Mouse (Mus musculus) gastrocnemius, adult 8-10 months (tissue): Measurements from ENCODE around the gene Rnf215. TPM values are rescaled to one million over a fixed set of nuclear protein-coding genes. Genes with fewer than 3 reads are reported as not detected.
"Not testable (repeated sequence)": the region's sequence is repeated elsewhere in the genome, so short reads cannot be mapped to it uniquely, and the experiment has no call there.

Experiments
- DNase-seq, 2 experiments: peaks; one replicate each; pipeline ENCODE4 v3.0.0; 2022; ENCODE audit warnings: low spot score in 2 of 2
- total RNA-seq, 4 experiments: library from RNA; stranded (reverse); gene quantifications; 2 replicates each; pipeline ENCODE4 v1.2.4; 2022

Rnf215 gene
- total RNA-seq: 1 to 10 TPM; 2.9 to 4.4 (median 4.0) TPM

DNA sequence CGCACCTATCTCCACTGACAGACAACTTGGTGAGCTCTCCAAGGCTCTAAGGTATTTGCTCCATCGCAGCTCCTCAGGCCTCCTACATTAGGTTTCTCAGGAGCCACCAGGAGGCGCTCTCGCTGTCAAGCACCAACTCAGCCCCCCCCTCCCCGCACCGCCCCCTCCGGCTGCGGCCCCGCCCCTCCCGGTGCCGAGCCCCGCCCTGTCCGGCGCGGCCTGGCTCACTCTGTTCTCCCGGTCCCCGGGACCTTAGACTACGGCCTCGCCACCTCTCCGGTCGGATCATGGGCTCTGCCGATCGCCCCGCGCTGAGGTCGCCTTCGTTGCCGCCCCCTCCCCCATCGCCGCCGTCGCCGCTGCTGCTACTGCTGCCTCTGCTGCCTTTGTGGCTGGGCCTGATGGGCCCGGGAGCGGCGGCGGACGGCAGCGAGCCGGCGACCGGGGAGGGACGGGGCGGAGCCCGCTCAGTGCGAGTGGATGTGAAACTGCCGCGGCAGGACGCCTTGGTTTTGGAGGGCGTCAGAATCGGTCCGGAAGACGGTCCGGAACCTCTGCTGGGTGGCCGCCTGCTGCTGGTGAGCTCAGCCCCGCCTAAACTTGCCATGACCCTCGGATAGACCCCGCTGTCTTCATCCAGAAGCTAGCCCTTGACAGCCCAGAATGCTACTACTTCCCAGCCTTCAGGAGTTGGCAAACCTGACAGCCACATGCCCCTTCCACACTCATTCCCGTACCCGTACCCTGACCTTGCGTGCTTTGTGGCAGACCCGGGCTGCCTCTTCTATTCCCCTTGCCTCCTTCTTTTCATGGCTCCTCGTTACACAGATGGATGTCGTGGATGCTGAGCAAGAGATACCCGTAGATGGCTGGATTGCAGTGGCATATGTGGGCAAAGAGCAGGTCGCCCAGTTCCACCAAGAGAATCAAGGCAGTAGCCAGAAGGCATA lies at the start of gene Rnf215:
Gene Rnf215, plus strand, starts transcription at position 217 of the 950 bp plus-strand sequence.
- DNase-seq: peak; percentile 72 to 77

GRCm38 (mm10) chr11:4086246-4086645 lies 48.8 kb upstream of the Rnf215 start:
- no peak for DNase-seq

DNA sequence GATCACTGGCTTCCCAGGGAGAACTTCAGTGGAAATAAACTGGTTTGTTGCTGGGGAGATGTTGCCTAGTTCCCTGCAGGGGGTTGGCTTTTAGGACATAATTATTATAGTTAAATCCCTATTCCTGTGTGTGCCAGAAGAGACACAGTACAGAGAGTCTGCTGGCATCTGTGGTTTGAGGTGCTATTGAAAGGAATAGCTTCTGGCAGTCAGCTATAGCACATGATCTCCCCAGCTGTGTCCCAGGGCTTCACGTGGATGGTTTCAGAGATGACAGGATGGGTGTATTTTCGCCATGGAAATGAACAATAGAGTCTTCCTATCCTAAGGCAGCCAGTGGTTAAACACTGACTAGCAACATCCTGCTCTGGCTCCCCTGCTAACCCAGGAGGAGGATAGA lies 47.7 kb upstream of the Rnf215 start:
- DNase-seq: no peak

- DNase-seq: no peak
Measured at GRCm38 (mm10) chr11:4093459-4094377, 41.3 kb upstream of the Rnf215 start.

DNA sequence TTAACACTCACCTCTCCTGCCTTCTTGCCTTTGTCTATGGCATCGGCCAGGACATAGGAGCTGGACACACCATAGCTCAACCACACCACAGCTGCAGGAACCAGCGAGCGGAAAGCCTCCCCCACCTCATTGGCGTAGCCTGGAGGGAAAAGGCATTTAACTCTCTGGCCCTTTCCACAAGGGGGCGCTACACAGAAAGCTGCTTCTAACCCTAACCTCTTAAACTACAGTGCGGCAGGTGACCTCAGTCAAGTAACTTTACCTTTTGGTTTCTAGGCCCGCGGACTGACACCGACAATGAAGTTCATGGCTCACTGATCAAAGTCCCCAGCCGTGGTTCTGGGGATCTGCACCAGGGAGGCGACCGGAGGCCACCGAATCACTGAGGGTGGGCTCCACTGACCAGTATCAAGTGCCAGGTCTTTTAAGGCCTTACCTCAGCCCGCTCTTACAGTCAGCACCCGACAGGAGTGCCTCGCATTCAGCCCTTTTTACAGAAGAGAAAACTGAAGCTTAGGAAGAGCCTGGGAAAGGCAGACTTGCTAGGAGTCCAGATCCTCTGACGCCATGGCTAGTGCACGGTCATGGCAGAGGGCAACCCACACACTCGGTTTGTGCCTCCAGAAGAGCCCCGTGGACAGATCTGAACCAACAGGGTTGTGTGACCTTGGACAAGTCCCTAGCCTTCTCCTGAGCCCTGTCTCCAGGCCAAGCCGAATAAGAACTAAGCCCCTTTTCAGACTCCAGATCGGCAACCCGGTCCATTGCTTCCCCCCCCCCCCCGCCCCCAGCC lies 40.4 kb upstream of the Rnf215 start:
- DNase-seq: peak; percentile 28 to 32

GRCm38 (mm10) chr11:4095171-4096053 lies 39.6 kb upstream of the Rnf215 start, which contains the start of gene Mtfp1:
Gene Mtfp1, minus strand, starts transcription at chr11:4095445.
- DNase-seq: peak; percentile 32 to 44

GRCm38 (mm10) chr11:4096054-4096984 lies 38.7 kb upstream of the Rnf215 start:
- DNase-seq: peak; percentile 98 to 99

DNA sequence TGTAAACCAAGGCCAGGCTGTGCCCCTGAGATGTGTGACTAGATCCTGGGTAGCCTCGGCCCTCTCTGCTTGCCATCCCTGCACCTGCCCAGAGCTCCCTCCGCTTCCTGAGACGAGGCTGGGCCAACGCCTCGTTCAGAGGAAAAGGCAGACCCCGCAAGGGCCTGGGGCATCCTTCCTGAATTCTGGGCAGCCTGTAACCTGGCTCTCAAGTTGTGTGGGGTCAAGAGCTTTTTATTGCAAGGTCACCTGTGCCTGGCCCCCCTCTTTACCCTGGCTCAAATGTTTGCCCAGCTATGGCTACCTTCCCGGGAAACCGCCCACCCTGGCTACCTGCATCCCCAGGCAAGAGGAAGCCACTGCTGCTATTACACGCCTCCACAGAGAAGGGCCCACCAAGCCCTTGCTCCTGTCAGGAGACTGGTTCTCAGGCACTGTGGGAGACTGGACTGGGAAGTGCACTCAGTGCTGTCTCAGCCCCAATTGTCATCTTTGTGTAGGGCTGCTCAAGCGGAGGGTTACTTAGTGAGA lies 37.8 kb upstream of the Rnf215 start:
- DNase-seq: no peak

DNA sequence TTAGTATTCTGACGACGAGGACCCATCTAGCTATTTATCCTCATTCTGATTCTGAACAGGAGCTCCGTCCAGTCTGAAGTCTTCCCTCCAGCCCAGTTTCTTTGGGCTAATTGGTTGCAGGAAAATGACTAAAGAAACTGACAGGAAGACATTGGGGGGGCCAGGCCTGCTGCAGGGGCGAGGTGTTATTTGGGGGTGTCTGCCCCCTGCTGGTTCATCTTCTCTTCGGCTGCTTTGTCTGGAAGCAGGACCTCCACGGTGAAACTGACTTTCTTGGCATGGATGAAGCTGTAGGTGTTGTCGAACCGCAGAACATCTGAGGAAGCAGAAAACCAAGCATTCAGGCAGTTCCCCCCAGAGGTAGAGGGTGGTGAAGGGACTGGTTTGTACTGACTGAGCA lies 36.9 kb upstream of the Rnf215 start:
- no peak for DNase-seq

DNA sequence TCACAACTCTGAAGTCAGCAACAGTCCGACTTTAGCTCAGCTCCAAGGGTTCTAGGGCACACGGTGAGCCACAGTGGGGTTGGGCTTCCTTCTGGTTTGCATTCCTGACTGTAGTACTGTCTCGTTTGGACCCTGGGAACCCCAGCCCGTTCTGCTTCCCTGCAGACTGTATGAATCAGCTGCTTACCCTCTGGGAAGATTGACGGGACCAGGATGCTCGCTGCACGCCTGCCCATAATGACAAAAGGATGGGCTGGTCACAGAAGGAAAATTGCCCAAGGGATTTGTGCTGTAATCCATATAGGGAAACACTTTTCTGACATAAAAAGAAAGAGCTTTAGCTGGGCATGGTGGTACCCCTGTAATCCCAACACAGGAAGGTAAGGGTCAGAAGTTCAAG lies 36.2 kb upstream of the Rnf215 start:
- no peak for DNase-seq

DNA sequence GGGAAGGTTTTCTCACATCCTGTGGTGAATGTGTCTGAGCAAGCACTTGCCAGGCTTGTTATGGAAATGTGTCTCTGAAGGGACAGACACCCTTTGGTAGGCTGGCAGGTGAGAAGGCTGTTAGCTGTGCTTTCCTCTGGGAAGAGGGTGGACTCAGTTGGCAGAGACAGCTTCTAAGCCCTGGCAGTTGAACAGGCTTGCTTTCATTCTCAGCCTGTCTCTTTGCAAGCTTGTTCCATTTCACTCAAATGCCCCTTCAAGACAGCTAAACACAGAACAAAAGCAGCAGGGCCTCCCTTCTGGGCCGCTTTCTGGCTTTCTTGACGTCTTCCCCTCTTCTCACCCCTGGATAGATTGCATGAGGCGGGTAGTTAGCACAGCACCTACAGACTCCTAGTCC lies 35.6 kb upstream of the Rnf215 start:
- no peak for DNase-seq

GRCm38 (mm10) chr11:4101851-4102250 lies 33.2 kb upstream of the Rnf215 start:
- DNase-seq: no peak

DNA sequence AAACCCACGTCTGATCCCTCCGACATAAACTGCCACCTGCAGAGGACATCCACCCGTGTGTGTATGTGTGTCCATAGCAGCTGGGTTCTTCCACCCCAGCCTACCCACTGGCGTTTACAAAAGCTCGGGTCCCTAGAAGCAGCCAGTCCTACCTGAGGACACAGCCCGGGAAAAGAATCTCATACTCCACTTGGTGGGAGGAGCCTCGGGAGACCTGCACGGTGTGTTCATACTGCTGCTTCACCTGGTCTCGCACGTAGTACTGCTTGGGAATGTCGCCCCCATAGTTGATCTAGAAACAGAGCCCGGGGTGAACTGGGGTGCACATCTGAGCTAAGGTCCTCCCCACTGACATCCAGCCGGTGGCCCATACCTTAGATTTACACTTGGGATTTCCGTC lies 31.5 kb upstream of the Rnf215 start:
- DNase-seq: no peak

- no peak for DNase-seq
Measured at GRCm38 (mm10) chr11:4104989-4105388, 30.0 kb upstream of the Rnf215 start.

DNA sequence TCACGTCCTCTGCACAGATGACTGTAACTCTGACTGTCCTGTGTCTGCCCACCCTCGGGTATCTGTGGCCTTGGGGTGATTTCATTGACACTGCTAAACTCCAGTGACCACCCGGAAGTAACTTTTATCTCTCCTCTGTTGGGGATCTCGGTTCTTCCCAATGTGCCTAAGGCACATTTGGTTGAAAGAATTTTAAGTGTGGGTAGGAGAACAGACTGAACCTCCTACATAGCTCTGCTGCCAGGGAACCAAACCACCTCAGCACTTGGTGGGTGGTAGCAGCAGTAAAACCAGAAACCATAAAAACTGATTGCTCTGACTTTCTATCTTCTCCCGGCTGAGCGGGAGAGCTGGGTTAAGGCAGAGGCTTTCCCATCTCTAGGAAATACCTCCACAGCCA lies 29.6 kb upstream of the Rnf215 start:
- DNase-seq: no peak

DNA sequence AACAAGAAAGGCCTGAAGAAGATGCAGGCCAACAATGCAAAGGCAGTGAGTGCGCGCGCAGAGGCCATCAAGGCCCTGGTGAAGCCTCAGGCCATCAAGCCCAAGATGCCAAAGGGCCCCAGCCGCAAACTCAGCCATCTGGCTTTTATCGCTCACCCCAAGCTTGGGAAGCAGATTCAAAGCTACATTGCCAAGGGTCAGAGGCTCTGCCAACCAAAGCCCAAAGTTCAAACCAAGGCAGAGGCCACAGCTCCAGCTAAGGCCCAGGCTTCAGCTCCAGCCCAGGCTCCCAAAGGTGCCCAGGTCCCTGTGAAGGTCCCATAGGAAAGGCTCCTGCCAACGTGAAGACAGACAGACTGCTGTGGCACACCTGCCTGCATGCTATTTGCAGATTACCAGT lies 27.1 kb upstream of the Rnf215 start:
- not testable (repeated sequence) for DNase-seq

GRCm38 (mm10) chr11:4108691-4109090 lies 26.3 kb upstream of the Rnf215 start:
- DNase-seq: no peak

DNA sequence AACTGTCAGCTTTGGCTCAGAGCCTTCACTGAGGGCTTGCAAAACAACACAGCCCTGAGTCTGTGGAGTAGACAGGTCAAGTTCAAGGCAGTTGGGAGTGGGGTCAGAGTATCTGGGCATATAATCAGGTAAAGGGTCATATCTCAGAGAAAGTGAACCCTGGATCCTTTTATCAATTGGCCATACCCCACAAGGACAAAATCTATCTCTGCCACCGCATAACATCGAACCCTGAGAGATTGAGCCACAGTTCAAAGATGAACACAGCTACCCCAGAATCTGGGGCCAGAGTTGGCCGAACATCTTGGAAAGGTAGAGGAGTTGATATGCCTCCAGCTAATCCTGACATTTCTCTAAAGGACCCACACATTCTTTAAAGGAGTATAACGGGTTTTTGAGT lies 23.0 kb upstream of the Rnf215 start:
- no peak for DNase-seq

- DNase-seq: no peak
Measured at GRCm38 (mm10) chr11:4112861-4113260, 22.1 kb upstream of the Rnf215 start.
